Mouse (Mus musculus) MEL (cell line): ENCODE data around the gene Sertad2. TPM values are rescaled to one million over a fixed set of nuclear protein-coding genes. Genes with fewer than 3 reads are reported as not detected.

Source experiments
- DNase-seq: peaks from one replicate; pipeline ENCODE4 v3.0.0; 2011; ENCODE audit warnings: low read depth, low spot score
- H3K27ac ChIP-seq: 2 replicates; pipeline ENCODE4 v1.5.1; 2012; ENCODE audit warnings: low read depth, mild to moderate bottlenecking, control low read depth, low read length, moderate library complexity; ENCODE audit not compliant: control insufficient read depth
- H3K27me3 ChIP-seq, 2 experiments: fragments of 150-350 bp in 1 of 2; sonication (generic) in 1 of 2; 2 replicates each; pipeline ENCODE4 v1.6.1; 2012; ENCODE audit warnings: low read length in 2 of 2, mild to moderate bottlenecking in 2 of 2, improper control_type of control experiment in 1 of 2, moderate library complexity in 1 of 2; ENCODE audit not compliant: insufficient read depth in 2 of 2, control insufficient read depth in 1 of 2
- H3K36me3 ChIP-seq, 2 experiments: 2 replicates each; pipeline ENCODE4 v1.6.1; 2012 to 2014; ENCODE audit warnings: low read length in 2 of 2, improper control_type of control experiment in 1 of 2, inconsistent platforms in 1 of 2, mild to moderate bottlenecking in 1 of 2; ENCODE audit not compliant: insufficient read depth in 2 of 2, control insufficient read depth in 1 of 2
- H3K4me1 ChIP-seq, 2 experiments: fragments of 150-350 bp in 1 of 2; sonication (generic) in 1 of 2; 2 replicates each; pipeline ENCODE4 v1.6.1; 2012; ENCODE audit warnings: low read length in 2 of 2, improper control_type of control experiment in 1 of 2, mild to moderate bottlenecking in 1 of 2; ENCODE audit not compliant: insufficient read depth in 2 of 2, control insufficient read depth in 1 of 2
- H3K4me3 ChIP-seq, 2 experiments: fragments of 150-350 bp in 1 of 2; sonication (generic) in 1 of 2; 2 replicates each; pipeline ENCODE4 v1.5.1; 2012; ENCODE audit warnings: low read depth in 2 of 2, low read length in 2 of 2, mild to moderate bottlenecking in 2 of 2, moderate library complexity in 2 of 2, control low read depth in 1 of 2, improper control_type of control experiment in 1 of 2; ENCODE audit not compliant: control insufficient read depth in 1 of 2, insufficient read depth in 1 of 2
- H3K79me2 ChIP-seq: 2 replicates; pipeline ENCODE4 v1.6.1; 2012; ENCODE audit warnings: mild to moderate bottlenecking, low read length, moderate library complexity; ENCODE audit not compliant: control insufficient read depth, poor library complexity, insufficient read depth
- H3K9ac ChIP-seq: 2 replicates; pipeline ENCODE4 v1.6.1; 2012; ENCODE audit warnings: low read depth, mild to moderate bottlenecking, control low read depth, low read length, moderate library complexity; ENCODE audit not compliant: control insufficient read depth, poor library complexity, severe bottlenecking
- H3K9me3 ChIP-seq: fragments of 150-350 bp; sonication (generic); replicated peaks from 2 replicates; pipeline ENCODE4 v1.6.1; 2012; ENCODE audit warnings: mild to moderate bottlenecking, low read length, improper control_type of control experiment, moderate library complexity; ENCODE audit not compliant: insufficient read depth
- CHD1 ChIP-seq: IDR thresholded peaks from 2 replicates; pipeline ENCODE4 v1.6.1; 2012; ENCODE audit warnings: low read depth, mild to moderate bottlenecking, inconsistent platforms, low read length, improper control_type of control experiment
- E2F4 ChIP-seq: IDR thresholded peaks from 2 replicates; pipeline ENCODE4 v1.6.1; 2011; ENCODE audit warnings: low read depth, low read length, improper control_type of control experiment, borderline replicate concordance
- ELF1 ChIP-seq: IDR thresholded peaks from 2 replicates; pipeline ENCODE4 v1.6.1; 2014; ENCODE audit warnings: low read depth, mild to moderate bottlenecking, inconsistent platforms, low read length, improper control_type of control experiment, moderate library complexity
- ETS1 ChIP-seq: IDR thresholded peaks from 2 replicates; pipeline ENCODE4 v1.6.1; 2012; ENCODE audit warnings: low read depth, mild to moderate bottlenecking, inconsistent platforms, low read length, improper control_type of control experiment, moderate library complexity
- JUND ChIP-seq: IDR thresholded peaks from 2 replicates; pipeline ENCODE4 v1.6.1; 2011; ENCODE audit warnings: low read depth, mild to moderate bottlenecking, improper control_type of control experiment, low read length
- MAX ChIP-seq: IDR thresholded peaks from 2 replicates; pipeline ENCODE4 v1.6.1; 2011; ENCODE audit warnings: low read length, improper control_type of control experiment
- MAZ ChIP-seq: IDR thresholded peaks from 2 replicates; pipeline ENCODE4 v1.6.1; 2012; ENCODE audit warnings: low read depth, mild to moderate bottlenecking, inconsistent platforms, low read length, improper control_type of control experiment
- MYC ChIP-seq: IDR thresholded peaks from 2 replicates; pipeline ENCODE4 v1.6.1; 2011; ENCODE audit warnings: low read depth, mild to moderate bottlenecking, low read length, improper control_type of control experiment, moderate library complexity
- NELFE ChIP-seq: IDR thresholded peaks from 2 replicates; pipeline ENCODE4 v1.6.1; 2011; ENCODE audit warnings: low read depth, low read length, improper control_type of control experiment
- NRF1 ChIP-seq: IDR thresholded peaks from 2 replicates; pipeline ENCODE4 v1.6.1; 2014; ENCODE audit warnings: low read depth, mild to moderate bottlenecking, inconsistent platforms, low read length, improper control_type of control experiment, moderate library complexity; ENCODE audit not compliant: poor library complexity, insufficient read depth, severe bottlenecking
- POLR2AphosphoS2 ChIP-seq: IDR thresholded peaks from 2 replicates; pipeline ENCODE4 v1.6.1; 2011; ENCODE audit warnings: low read length, improper control_type of control experiment
- RAD21 ChIP-seq: IDR thresholded peaks from 2 replicates; pipeline ENCODE4 v1.6.1; 2011; ENCODE audit warnings: mild to moderate bottlenecking, low read depth, low read length, improper control_type of control experiment
- SIN3A ChIP-seq: IDR thresholded peaks from 2 replicates; pipeline ENCODE4 v1.6.1; 2012; ENCODE audit warnings: low read length, improper control_type of control experiment, inconsistent platforms
- TCF12 ChIP-seq: IDR thresholded peaks from 2 replicates; pipeline ENCODE4 v1.6.1; 2014; ENCODE audit warnings: low read depth, mild to moderate bottlenecking, inconsistent platforms, low read length, improper control_type of control experiment, moderate library complexity
- UBTF ChIP-seq: IDR thresholded peaks from 2 replicates; pipeline ENCODE4 v1.6.1; 2012; ENCODE audit warnings: low read depth, mild to moderate bottlenecking, inconsistent platforms, low read length, improper control_type of control experiment, moderate library complexity, borderline replicate concordance; ENCODE audit not compliant: insufficient read depth
- USF2 ChIP-seq, 2 experiments: IDR thresholded peaks; 2 replicates each; pipeline ENCODE4 v1.6.1; 2011 to 2012; ENCODE audit warnings: improper control_type of control experiment in 2 of 2, low read length in 2 of 2, borderline replicate concordance in 1 of 2, inconsistent platforms in 1 of 2, low read depth in 1 of 2, mild to moderate bottlenecking in 1 of 2; ENCODE audit not compliant: insufficient read depth in 1 of 2
- ZC3H11A ChIP-seq: IDR thresholded peaks from 2 replicates; pipeline ENCODE4 v1.6.1; 2012; ENCODE audit warnings: low read depth, mild to moderate bottlenecking, inconsistent platforms, low read length, improper control_type of control experiment
- ZKSCAN1 ChIP-seq: IDR thresholded peaks from 2 replicates; pipeline ENCODE4 v1.6.1; 2012; ENCODE audit warnings: low read depth, mild to moderate bottlenecking, inconsistent platforms, low read length, improper control_type of control experiment, moderate library complexity
- ZMIZ1 ChIP-seq: IDR thresholded peaks from 2 replicates; pipeline ENCODE4 v1.6.1; 2012; ENCODE audit warnings: low read depth, mild to moderate bottlenecking, inconsistent platforms, low read length, improper control_type of control experiment, moderate library complexity
- polyA plus RNA-seq, 2 experiments: library from polyadenylated mRNA; stranded (reverse) in 1 of 2; unstranded in 1 of 2; fragments of >175 nt in 1 of 2; fragments of >200 nt in 1 of 2; gene quantifications; 2 replicates each; pipeline versions ENCODE4 v1.2.1 to v1.2.4; 2012; ENCODE audit warnings: low replicate concordance in 2 of 2, low read depth in 1 of 2; ENCODE audit not compliant: insufficient read length in 2 of 2, insufficient read depth in 1 of 2, missing spikeins in 1 of 2
- total RNA-seq: library from RNA; depleted of rRNA; stranded (reverse); fragments of 300-350 nt; gene quantifications from 2 replicates; pipeline ENCODE4 v1.2.3, GENCODE M21; 2012

Sertad2 gene
- total and polyA plus RNA-seq, 3 experiments = 7.0 to 11.5 TPM; not detected in 1

GRCm38 (mm10) chr11:20659094-20659493, 116.0 kb downstream of the Sertad2 start:
- Histone ChIP-seq H3K9me3 (no peaks in the 10 kb centered on the region), H3K4me3 (no peak overlapping the region), H3K4me1 (no peaks in the 10 kb centered on the region), H3K27me3 (no peaks in the 10 kb centered on the region), H3K79me2 (no peaks in the 10 kb centered on the region), H3K9ac (no peak overlapping the region), H3K36me3 (no peaks in the 10 kb centered on the region; a peak in 1 of 4 replicates), H3K27ac (no peak overlapping the region)
- no peak for DNase-seq
- TF ChIP-seq NELFE = no peak
- TF ChIP-seq ELF1 = no peak
- TF ChIP-seq SIN3A = no peak
- no peak for TF ChIP-seq MAZ
- TF ChIP-seq POLR2AphosphoS2 = no peak
- no peak for TF ChIP-seq ZKSCAN1
- TF ChIP-seq MAX = no peak
- TF ChIP-seq CHD1 = no peak
- no peak for TF ChIP-seq NRF1
- TF ChIP-seq MYC = no peak
- TF ChIP-seq JUND = no peak
- no peak for TF ChIP-seq ZMIZ1
- no peak for TF ChIP-seq UBTF
- TF ChIP-seq ETS1 = no peak
- no peak for TF ChIP-seq USF2 (IDR thresholded peaks at IDR 0.05; ENCODE audit: borderline replicate concordance in 1 of 2, insufficient read depth in 1 of 2, low read depth in 1 of 2, low read length in 2 of 2)
- no peak for TF ChIP-seq TCF12
- TF ChIP-seq, all 39 proteins: peak for 0

GRCm38 (mm10) chr11:20660111-20661097, 117.4 kb downstream of the Sertad2 start:
- H3K36me3 ChIP-seq = no peaks in the 10 kb centered on the region; a peak in 1 of 4 replicates
- H3K27ac ChIP-seq = no peak overlapping the region
- DNase-seq = no peak
- no peaks in the 10 kb centered on the region for H3K27me3 ChIP-seq
- H3K79me2 ChIP-seq = no peaks in the 10 kb centered on the region
- no peaks in the 10 kb centered on the region for H3K9me3 ChIP-seq
- H3K4me3 ChIP-seq = no peak overlapping the region
- H3K4me1 ChIP-seq = no peaks in the 10 kb centered on the region
- TF ChIP-seq E2F4 (no peak), NELFE (no peak), ZC3H11A (no peak), RAD21 (no peak), MYC (no peak)
- no peak overlapping the region for H3K9ac ChIP-seq
